Mouse (Mus musculus): ENCODE data around the gene Ank.

DNA sequence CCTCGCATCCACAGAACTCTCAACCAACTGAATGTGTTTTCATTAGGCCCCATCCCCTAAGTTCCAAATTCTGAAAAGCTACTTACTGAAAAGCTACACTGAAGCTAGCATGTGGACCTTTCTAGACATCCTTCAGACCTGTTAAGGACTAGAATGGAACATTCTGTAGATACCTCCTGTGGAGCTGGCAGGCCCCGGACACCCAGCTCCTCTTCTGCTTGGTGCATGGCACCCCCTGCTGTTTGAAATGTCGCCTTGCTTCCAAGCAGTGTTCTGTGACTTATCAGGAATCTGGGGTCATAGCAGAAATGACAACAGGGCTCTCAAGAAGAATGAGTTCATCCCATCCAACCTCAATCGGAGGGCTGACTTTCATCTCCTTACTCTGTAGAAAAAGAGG is 116.6 kb downstream of the Ank start:
- TF ChIP-seq CTCF (IDR thresholded peaks at IDR 0.05; ENCODE audit: borderline replicate concordance, control insufficient read depth, extremely low read depth, insufficient read depth, low read length, poor library complexity) (no peak), POLR2A (IDR thresholded peaks at IDR 0.05; ENCODE audit: control insufficient read depth, extremely low read depth, insufficient read depth, low read length, poor library complexity) (no peak)
